Mouse (Mus musculus): Measurements from ENCODE around the gene Tmem132d. TPM values are rescaled to one million over a fixed set of nuclear protein-coding genes. Genes with fewer than 3 reads are reported as not detected.

Tmem132d gene
- polyA plus RNA-seq, 1 experiment from 2014 or later = 0.32 TPM

- Histone ChIP-seq H3K27me3 (replicated peaks) (no peaks in the 10 kb centered on the region), H3K36me3 (no peaks in the 10 kb centered on the region), H3K9me3 (replicated peaks) (no peaks in the 10 kb centered on the region; the same call in none of the 2 replicates), H3K4me2 (no peak overlapping the region), H3K27ac (ENCODE audit: poor library complexity, severe bottlenecking) (no peak overlapping the region), H3K4me1 (replicated peaks) (no peaks in the 10 kb centered on the region), H3K9ac (no peak overlapping the region), H3K4me3 (no peak overlapping the region)
- 80% methylated on average over 6 of the region's 8 CpGs for WGBS
- no peak for ATAC-seq (ENCODE audit: insufficient number of reproducible peaks, low FRiP score)
Measured at GRCm38 (mm10) chr5:128151461-128151860, 281.4 kb downstream of the Tmem132d start.

- H3K9ac ChIP-seq = no peak overlapping the region
- H3K27me3 ChIP-seq (replicated peaks) = no peaks in the 10 kb centered on the region
- no peak for ATAC-seq (ENCODE audit: insufficient number of reproducible peaks, low FRiP score)
- 80% methylated on average over 15 of the region's 15 CpGs for WGBS
- no peak overlapping the region for H3K4me3 ChIP-seq
- no peaks in the 10 kb centered on the region for H3K4me1 ChIP-seq (replicated peaks)
- H3K4me2 ChIP-seq = no peak overlapping the region
- no peak overlapping the region for H3K27ac ChIP-seq (ENCODE audit: poor library complexity, severe bottlenecking)
- H3K9me3 ChIP-seq (replicated peaks) = 0 out of 2 replicates have a peak, but pooled peaks cover 4% of the 10 kb centered on the region
- no peaks in the 10 kb centered on the region for H3K36me3 ChIP-seq
Measured at GRCm38 (mm10) chr5:128146901-128147645, 285.8 kb downstream of the Tmem132d start.

GRCm38 (mm10) chr5:128144799-128145198 is 288.1 kb downstream of the Tmem132d start:
- Histone ChIP-seq H3K9ac (no peak overlapping the region), H3K4me1 (replicated peaks) (no peaks in the 10 kb centered on the region), H3K4me2 (no peak overlapping the region), H3K36me3 (no peaks in the 10 kb centered on the region), H3K9me3 (replicated peaks) (0 out of 2 replicates have a peak, but pooled peaks cover 4% of the 10 kb centered on the region), H3K4me3 (no peak overlapping the region), H3K27ac (ENCODE audit: poor library complexity, severe bottlenecking) (no peak overlapping the region), H3K27me3 (replicated peaks) (no peaks in the 10 kb centered on the region)
- no peak for ATAC-seq (ENCODE audit: insufficient number of reproducible peaks, low FRiP score)
- WGBS = 89% methylated on average over 3 of the region's 3 CpGs

DNA sequence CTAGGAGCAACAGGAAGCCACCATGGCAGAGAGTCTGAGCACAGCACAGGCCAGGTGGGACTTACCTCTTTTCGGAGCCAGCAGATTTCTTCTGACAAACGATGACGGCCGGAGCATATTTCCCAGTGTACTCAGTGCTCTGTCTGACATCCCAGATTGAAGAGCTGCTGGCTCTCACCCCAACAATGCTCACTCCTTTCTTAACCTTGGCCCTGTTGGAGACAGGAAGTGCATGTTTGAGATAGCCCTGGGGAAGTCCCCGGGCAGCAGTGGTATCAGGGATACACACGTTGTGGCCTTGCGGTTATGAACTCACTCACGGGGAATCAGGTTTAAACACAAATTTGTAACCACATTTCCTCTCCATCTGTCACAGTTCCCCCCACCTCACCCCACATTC is 296.1 kb downstream of the Tmem132d start:
- Histone ChIP-seq H3K27me3 (replicated peaks) (no peaks in the 10 kb centered on the region), H3K4me1 (replicated peaks) (no peaks in the 10 kb centered on the region), H3K9ac (no peak overlapping the region), H3K36me3 (no peaks in the 10 kb centered on the region), H3K27ac (ENCODE audit: poor library complexity, severe bottlenecking) (no peak overlapping the region), H3K4me3 (no peak overlapping the region), H3K4me2 (no peak overlapping the region), H3K9me3 (replicated peaks) (no peaks in the 10 kb centered on the region; the same call in 1 of the 2 replicates)
- 57% methylated on average over 8 of the region's 8 CpGs for WGBS
- ATAC-seq (ENCODE audit: insufficient number of reproducible peaks, low FRiP score) = peak; percentile 51

DNA sequence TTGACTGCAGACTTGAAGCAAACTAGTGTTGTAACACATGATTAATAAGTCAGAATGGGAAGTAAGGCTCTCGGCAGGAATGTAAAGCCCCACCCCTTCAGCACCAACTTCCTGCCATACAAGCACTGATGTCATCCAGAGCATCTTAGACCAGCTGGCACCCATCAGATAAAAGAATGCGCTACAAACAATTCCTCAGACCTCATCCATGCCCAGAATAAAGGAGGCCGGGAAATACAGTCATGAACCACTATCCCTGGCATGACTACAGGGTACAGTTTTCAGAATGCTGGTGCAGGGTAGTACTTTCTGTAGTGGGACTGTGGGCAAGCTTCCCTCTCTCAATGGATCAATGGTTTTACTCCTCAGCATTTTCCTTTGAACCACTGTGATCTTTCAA is 310.2 kb downstream of the Tmem132d start:
- 63% methylated on average over 3 of the region's 3 CpGs for WGBS
- H3K27ac ChIP-seq (ENCODE audit: poor library complexity, severe bottlenecking) = no peak overlapping the region
- no peak for ATAC-seq (ENCODE audit: insufficient number of reproducible peaks, low FRiP score)
- H3K9me3 ChIP-seq (replicated peaks) = peaks cover 4% of the 10 kb centered on the region; the same call in 1 of the 2 replicates
- H3K4me1 ChIP-seq (replicated peaks) = no peaks in the 10 kb centered on the region
- H3K4me2 ChIP-seq = no peak overlapping the region
- H3K4me3 ChIP-seq = no peak overlapping the region
- no peaks in the 10 kb centered on the region for H3K36me3 ChIP-seq
- H3K27me3 ChIP-seq (replicated peaks) = no peaks in the 10 kb centered on the region
- no peak overlapping the region for H3K9ac ChIP-seq

DNA sequence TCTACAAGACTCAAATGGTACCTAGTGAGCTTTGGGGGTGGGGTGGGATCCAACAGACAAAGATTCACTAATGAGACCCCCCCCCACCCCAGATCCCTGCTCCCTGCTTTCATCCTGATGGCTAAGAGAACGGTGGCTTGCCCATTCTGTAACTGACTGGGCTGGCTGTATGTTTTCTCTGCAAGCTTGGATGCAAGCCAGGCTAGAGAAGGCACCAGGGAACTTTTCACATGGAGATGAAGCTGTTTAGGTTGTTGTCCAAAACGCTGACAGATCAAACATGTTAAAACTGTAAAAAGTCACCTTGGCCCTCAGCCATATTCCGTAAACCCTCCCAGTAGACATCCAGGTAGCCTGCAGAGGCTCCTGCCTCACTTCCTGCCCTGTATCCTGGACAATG is 313.7 kb downstream of the Tmem132d start:
- no peak overlapping the region for H3K27ac ChIP-seq (ENCODE audit: poor library complexity, severe bottlenecking)
- WGBS = 58% methylated on average over 3 of the region's 3 CpGs
- H3K36me3 ChIP-seq = no peaks in the 10 kb centered on the region
- H3K27me3 ChIP-seq (replicated peaks) = no peaks in the 10 kb centered on the region
- no peak overlapping the region for H3K4me2 ChIP-seq
- H3K4me1 ChIP-seq (replicated peaks) = no peaks in the 10 kb centered on the region
- ATAC-seq (ENCODE audit: insufficient number of reproducible peaks, low FRiP score) = no peak
- no peak overlapping the region for H3K4me3 ChIP-seq
- no peak overlapping the region for H3K9ac ChIP-seq
- no peaks in the 10 kb centered on the region for H3K9me3 ChIP-seq (replicated peaks)

DNA sequence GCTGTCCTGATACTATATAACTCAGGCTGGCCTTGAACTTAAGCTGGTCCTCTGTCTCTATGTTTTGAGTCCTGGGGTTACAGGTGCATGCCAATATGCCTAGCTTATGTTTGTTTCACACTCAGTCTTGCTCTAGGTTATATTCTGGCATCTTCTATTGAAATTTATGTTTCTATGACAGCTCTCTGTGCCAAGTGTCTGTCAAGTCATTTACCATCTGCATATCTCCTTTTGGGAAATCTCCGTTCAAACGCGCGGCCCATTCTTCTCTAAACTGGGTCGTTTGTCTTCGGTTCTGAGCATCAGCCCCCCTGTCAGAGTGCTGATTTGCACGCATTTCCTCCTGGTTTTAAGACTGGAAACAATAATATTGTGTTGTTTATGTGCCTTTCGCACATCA is 319.8 kb downstream of the Tmem132d start:
- no peak overlapping the region for H3K4me3 ChIP-seq

DNA sequence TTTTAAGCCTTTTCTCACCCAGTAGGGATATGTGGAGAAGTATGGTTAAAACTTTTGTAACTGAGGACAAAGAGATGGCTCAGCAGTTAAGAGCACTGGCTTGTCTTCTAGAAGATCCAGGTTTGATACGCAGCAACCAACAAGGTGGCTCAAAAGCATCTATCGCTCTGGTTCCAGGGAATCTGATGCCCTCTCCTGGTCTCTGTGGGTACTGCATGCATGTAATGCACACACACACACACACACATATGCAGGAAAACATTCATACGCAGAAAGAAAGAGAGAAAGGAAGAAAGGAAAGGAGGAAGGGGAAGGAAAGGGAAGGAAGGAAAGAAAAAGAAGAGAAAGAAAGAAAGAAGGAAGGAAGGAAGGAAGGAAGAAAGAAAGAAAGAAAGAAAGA is 320.4 kb downstream of the Tmem132d start:
- H3K4me2 ChIP-seq = no peak overlapping the region
- no peak overlapping the region for H3K27ac ChIP-seq (ENCODE audit: poor library complexity, severe bottlenecking)
- WGBS = 85% methylated on average over 3 of the region's 3 CpGs
- H3K27me3 ChIP-seq (replicated peaks) = no peaks in the 10 kb centered on the region
- no peak for ATAC-seq (ENCODE audit: insufficient number of reproducible peaks, low FRiP score)
- H3K36me3 ChIP-seq = no peaks in the 10 kb centered on the region
- peaks cover 13% of the 10 kb centered on the region; the same call in 1 of the 2 replicates for H3K9me3 ChIP-seq (replicated peaks)
- H3K9ac ChIP-seq = no peak overlapping the region
- no peak overlapping the region for H3K4me3 ChIP-seq
- no peaks in the 10 kb centered on the region for H3K4me1 ChIP-seq (replicated peaks)

More for the DNA sequence above, 319.8 kb downstream of the Tmem132d start:
- peaks cover 13% of the 10 kb centered on the region; the same call in 1 of the 2 replicates for H3K9me3 ChIP-seq (replicated peaks)
- no peak for ATAC-seq (ENCODE audit: insufficient number of reproducible peaks, low FRiP score)
- no peak overlapping the region for H3K9ac ChIP-seq
- no peak overlapping the region for H3K4me2 ChIP-seq
- no peaks in the 10 kb centered on the region for H3K36me3 ChIP-seq
- no peaks in the 10 kb centered on the region for H3K4me1 ChIP-seq (replicated peaks)
- H3K27me3 ChIP-seq (replicated peaks) = no peaks in the 10 kb centered on the region
- WGBS = 81% methylated on average over 8 of the region's 8 CpGs
- no peak overlapping the region for H3K27ac ChIP-seq (ENCODE audit: poor library complexity, severe bottlenecking)

- peaks cover 13% of the 10 kb centered on the region; the same call in 1 of the 2 replicates for H3K9me3 ChIP-seq (replicated peaks)
- H3K9ac ChIP-seq = no peak overlapping the region
- no peak overlapping the region for H3K27ac ChIP-seq (ENCODE audit: poor library complexity, severe bottlenecking)
- ATAC-seq (ENCODE audit: insufficient number of reproducible peaks, low FRiP score) = no peak
- 69% methylated on average over 5 of the region's 5 CpGs for WGBS
- H3K27me3 ChIP-seq (replicated peaks) = no peaks in the 10 kb centered on the region
- H3K4me3 ChIP-seq = no peak overlapping the region
- H3K4me2 ChIP-seq = no peak overlapping the region
- H3K36me3 ChIP-seq = no peaks in the 10 kb centered on the region
- no peaks in the 10 kb centered on the region for H3K4me1 ChIP-seq (replicated peaks)
Measured at GRCm38 (mm10) chr5:128111664-128112063, 321.2 kb downstream of the Tmem132d start.

DNA sequence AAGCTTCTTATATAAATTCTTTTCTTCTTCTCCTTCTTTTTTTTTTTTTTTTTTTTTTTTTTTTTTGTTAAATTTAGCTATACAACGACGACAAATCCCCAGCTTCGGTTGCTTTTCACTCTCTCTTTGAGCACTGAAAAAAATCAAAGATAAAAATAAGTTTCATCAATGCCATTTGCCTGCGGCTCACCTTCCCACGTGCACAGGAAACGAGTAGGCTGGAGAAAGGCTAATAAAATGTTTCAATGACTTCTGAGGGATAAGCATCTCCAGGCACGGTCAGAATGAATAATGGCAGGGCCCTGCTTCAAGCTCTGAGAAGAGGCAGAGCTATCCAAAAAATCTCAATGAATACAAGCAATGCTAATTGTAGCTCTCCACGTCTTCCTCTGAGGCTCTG is 330.3 kb downstream of the Tmem132d start:
- H3K36me3 ChIP-seq = no peaks in the 10 kb centered on the region
- H3K4me3 ChIP-seq = no peak overlapping the region
- H3K27ac ChIP-seq (ENCODE audit: poor library complexity, severe bottlenecking) = no peak overlapping the region
- no peak overlapping the region for H3K4me2 ChIP-seq
- H3K9me3 ChIP-seq (replicated peaks) = peaks cover 29% of the 10 kb centered on the region
- no peak overlapping the region for H3K9ac ChIP-seq
- ATAC-seq (ENCODE audit: insufficient number of reproducible peaks, low FRiP score) = no peak
- no peaks in the 10 kb centered on the region for H3K27me3 ChIP-seq (replicated peaks)
- WGBS = 71% methylated on average over 8 of the region's 8 CpGs
- H3K4me1 ChIP-seq (replicated peaks) = no peaks in the 10 kb centered on the region

DNA sequence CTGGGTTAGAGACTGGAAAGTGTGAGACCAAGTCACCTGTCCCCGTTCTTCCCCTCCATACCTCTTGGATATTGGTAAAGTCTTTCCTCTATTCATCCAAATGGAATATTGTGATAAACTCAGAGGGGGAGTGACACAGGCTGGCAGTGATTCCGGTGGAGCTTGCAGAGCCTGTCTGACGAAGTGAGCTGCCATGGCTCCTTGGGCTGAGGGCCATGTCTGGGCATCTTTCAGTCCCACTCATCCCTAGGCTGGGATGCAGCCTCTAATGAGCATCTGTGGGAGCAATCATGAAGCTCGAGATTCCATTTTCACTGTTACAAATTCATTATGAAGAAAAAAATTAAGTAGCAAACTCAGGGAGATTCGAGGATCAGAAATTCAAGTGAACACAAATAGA is 332.5 kb downstream of the Tmem132d start:
- Histone ChIP-seq H3K27me3 (replicated peaks) (no peaks in the 10 kb centered on the region), H3K4me2 (no peak overlapping the region), H3K9ac (no peak overlapping the region), H3K4me3 (no peak overlapping the region), H3K27ac (ENCODE audit: poor library complexity, severe bottlenecking) (no peak overlapping the region), H3K4me1 (replicated peaks) (no peaks in the 10 kb centered on the region), H3K9me3 (replicated peaks) (peaks cover 30% of the 10 kb centered on the region), H3K36me3 (no peaks in the 10 kb centered on the region)
- WGBS = 64% methylated on average over 5 of the region's 5 CpGs
- ATAC-seq (ENCODE audit: insufficient number of reproducible peaks, low FRiP score) = no peak

DNA sequence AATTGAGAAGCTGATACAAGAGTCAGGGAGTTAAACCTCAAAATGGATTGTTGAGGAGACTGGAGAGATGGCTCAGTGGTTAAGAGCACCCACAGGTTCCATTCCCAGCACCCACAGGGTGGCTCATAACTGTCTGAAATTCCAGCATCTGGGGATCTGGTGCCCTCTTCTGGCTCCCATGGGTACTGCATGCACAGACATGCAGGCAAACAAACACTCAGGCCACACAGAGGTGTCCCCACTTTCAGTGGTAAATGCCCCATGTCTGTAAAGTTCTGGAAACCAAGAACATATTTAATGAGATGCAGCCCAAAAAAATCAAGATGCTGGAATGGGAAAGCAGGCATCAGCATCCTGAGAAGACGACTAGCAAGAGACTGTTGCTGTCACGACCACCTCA is 333.4 kb downstream of the Tmem132d start:
- Histone ChIP-seq H3K27me3 (replicated peaks) (no peaks in the 10 kb centered on the region), H3K27ac (ENCODE audit: poor library complexity, severe bottlenecking) (no peak overlapping the region), H3K4me3 (no peak overlapping the region), H3K36me3 (no peaks in the 10 kb centered on the region), H3K4me2 (no peak overlapping the region), H3K9ac (no peak overlapping the region), H3K4me1 (replicated peaks) (no peaks in the 10 kb centered on the region), H3K9me3 (replicated peaks) (peaks cover 30% of the 10 kb centered on the region)
- no peak for ATAC-seq (ENCODE audit: insufficient number of reproducible peaks, low FRiP score)
- 74% methylated on average over 2 of the region's 2 CpGs for WGBS

Measured in heart, embryonic 12.5 days (tissue).